Mouse (Mus musculus) stomach, embryonic 15.5 days (tissue): ENCODE results near the gene Bora. TPM values are rescaled to one million over a fixed set of nuclear protein-coding genes. Genes with fewer than 3 reads are reported as not detected.

Experiments
- polyA plus RNA-seq: library from polyadenylated mRNA; unstranded; fragments of >200 nt; fragmentation: Nextera tagmentation; extraction: Ambion mirVana; gene quantifications from 2 replicates; pipeline ENCODE4 v1.2.1, GENCODE M21; 2015

The Bora gene
- polyA plus RNA-seq, 1 experiment from 2014 or later = 57.2 TPM

Other genes with a start within 250 kb of the Bora start
- gene Rpl36a-ps1, start 51.9 kb upstream of the Bora start, polyA plus RNA-seq = 2.3 and 7.4 TPM in 2 replicates
- gene Mzt1, start 88 bp upstream of the Bora start, polyA plus RNA-seq = 75.0 and 76.0 TPM in 2 replicates
- 14.7 and 16.9 TPM in 2 replicates for gene Pibf1, start 53.2 kb downstream of the Bora start, polyA plus RNA-seq
- 25.5 and 27.8 TPM in 2 replicates for gene Dis3, start 53.5 kb downstream of the Bora start, polyA plus RNA-seq